Mouse (Mus musculus) kidney, adult 9 months (tissue): ENCODE data around the gene Slc8b1.

Experiments
- DNase-seq: peaks from one replicate; pipeline ENCODE4 v3.0.0; 2022

Gene Slc8b1

DNA sequence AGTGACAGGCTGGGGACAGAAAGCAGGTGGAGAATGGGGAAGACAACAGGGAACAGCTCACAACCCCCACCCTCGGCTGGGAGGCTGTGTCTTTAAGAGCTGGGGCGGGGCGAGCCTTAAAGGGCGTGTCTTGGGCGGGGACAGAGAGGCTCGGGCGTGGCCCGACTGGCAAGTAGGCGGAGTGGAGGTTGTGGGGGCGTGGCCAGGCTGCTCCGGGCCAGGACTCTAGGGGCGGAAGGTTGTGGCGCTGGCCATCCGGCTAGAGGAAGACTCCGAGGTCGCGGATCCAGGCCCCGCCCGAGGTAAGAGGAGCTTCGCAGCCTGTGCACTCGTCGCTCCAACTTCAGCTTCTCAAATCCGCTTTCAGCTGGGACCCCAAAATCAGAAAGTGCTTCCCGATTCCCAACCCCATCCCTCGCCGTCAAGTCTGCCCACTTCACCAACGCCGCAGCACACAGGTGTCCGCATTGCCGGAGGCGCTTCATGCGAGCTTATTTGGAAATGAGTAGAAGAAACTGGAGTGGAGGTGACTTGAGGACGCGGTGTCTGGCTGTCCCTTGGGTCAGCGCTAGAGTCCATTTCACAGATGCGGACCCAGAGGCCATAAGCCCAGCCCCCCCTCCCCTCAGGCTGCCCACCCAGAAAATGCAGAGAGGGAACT is at the start of gene Slc8b1:
Gene Slc8b1 (plus strand): TSS at position 187 of the 661 bp plus-strand sequence.
- DNase-seq: peak; percentile 99

DNA sequence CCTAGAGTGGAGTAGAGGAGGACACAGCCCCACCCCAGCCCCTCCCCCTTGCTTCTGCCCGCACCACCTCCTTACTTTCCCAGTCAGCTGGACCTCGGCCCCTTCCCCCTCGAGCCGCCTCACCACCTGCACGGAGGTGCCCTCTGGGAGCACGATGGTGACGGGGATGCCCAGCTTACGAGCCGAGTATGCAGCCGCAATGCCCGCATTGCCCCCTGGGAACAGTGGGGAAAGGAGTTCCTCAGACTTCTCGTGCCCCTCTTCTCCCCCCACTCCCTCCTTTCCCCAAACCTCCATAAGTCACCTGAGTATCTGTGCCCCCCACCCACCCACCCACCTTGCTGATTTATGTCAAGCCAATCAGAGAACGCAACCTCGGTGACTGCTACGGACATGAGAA is 49.1 kb upstream of the Slc8b1 start:
- no peak for DNase-seq

DNA sequence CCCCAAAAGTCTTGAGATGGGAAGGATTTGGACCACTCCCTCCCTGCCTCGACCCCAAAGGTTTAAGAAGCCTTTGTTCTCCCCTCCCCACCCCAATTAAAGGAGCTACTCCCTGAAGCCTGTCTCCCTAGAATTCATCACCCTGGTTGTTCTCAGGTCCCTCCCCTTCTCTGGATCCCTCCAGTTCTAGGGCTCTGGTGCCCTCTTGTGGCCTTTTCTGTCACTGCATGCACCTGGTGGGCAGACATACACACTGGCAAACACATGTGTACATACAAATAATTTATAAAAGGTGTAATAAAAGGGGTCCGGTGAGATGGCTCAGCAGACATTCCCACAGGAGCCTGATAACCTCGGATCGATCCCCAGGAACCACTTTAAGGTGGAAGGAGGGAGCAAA is 46.6 kb upstream of the Slc8b1 start:
- no peak for DNase-seq

DNA sequence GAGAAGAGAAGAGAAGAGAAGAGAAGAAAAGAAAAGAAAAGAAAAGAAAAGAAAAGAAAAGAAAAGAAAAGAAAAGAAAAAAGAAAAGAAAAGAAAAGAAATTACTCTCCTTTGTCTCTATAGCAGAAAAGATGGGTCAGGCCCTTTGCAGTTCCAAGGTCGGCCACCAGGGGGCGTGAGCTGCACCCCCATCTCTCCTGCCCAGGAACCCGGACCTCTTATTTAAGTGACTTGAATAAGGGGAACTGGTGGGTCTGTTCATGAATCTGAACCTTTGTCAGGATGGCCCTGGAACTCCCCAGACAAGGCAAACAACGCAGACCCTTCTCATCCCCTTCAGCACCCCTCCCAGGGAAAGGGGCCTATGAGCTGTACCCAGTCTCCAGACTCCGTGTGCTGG is 45.9 kb upstream of the Slc8b1 start:
- DNase-seq: peak; percentile 51

DNA sequence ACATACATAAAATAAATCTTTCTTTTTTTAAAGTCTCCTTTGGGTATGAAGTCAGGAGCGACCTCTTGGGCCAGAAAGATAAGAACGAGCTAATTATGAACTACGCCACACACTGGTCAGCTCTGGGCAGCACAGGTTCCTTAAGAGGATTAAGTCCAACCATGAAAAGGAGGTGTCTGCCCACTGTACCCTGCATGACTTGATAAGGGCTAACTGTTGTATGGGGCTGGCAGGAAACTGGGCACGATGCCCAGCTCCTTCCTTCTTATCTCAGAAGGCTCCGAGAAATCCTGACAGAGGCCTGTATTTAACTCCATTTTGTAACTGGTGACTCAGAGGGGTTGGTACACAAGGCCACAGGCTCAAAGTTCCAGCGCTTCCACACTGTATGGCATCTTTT is 45.1 kb upstream of the Slc8b1 start:
- no peak for DNase-seq

DNA sequence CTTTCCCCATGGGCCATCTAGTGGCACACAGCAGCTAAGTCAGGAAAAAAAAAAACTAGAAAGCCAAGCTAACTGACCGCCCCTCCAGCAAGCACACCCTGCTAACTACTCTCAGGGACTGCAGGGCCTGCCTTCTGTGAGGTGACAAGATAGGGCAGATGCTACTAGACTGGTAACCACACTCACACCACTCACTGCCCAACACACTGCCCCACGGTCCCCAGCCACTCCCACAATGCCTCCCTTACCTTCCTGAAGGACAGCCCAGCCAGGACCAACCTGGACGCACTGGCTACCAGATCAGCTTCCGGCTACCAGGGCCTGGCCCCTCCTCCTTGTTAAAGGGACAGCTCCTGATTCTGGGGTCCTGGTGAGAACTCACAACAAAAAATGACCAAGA is 43.9 kb upstream of the Slc8b1 start:
- DNase-seq: peak; percentile 76

DNA sequence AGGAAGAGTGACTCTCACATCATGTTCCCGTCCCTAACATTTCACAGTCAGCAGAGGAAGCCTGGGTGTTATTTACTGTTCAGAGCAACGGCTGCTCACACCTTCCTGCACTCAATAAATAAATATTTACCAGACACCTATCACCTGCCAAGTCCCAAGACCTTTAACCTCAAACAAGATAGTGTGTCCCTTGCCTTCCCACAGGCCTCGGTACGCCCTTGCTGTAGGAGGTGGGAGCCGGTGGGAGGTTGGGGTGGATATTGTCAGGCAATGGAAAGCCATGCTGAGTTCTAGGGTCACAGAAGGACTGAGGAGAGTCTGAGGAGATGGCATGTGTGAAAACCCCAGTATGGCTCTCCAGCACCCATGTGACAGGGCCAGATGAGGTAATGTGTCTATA is 42.6 kb upstream of the Slc8b1 start:
- DNase-seq: peak; percentile 70

DNA sequence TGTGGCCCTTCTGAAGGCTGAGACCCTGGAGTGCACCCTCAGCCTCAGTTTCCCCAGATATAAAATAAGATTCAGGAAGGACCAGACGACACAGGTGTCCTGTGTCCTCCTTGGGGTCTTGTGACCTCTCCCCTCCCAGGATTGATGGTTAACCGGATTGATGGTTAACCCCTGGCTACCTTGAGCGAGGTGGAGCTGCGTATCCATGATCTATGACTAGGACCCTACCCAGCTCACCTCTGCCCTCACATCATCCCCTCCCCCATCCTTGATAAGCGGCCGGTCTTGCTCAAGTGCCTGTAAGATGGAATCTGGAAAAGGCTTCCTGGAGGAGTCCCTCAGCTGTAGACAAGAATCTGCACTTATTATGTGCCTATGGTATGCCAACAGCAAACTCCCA is 42.1 kb upstream of the Slc8b1 start:
- peak; percentile 19 for DNase-seq

DNA sequence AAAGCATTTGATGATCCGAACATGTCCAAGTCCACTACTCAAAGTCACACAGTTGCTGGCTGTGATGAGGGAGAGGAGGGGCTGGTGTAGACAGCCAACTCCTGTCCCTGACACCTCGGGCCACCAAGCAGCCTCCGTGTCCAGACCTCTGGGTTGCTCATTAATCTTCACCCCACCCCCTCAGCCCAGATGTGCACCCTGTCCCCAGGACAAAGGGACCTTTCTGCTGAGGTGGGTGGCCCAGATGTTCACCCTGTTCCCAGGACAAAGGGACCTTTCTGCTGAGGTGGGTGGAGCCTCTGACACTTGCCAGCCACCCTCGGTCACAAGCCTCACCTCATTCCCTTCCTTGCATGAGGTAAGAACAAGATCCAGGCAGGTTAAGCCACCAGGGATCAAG is 39.4 kb upstream of the Slc8b1 start:
- peak; percentile 65 for DNase-seq

DNA sequence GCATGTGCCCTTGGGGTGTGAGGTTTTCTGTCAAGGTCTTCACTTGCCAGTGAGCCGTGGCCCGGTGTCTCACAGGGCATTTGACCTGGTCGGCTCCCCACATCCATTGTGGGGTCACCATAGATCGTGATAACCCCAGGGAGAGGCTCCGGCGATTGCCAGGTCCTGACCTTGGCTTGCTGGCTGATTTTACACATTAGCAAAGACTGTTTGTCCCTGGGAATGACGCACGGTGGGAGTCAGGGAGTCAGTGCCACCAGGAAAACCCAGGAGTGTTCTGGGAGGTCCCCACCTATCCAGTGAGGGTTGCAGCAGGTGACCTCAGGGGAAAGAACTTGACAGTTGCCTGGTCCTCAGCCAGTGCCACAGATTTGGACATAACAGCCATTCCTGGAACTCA is 38.2 kb upstream of the Slc8b1 start, which contains the start of gene Sdsl:
Gene Sdsl (minus strand): TSS at position 41 of the 400 bp plus-strand sequence.
- no peak for DNase-seq

DNA sequence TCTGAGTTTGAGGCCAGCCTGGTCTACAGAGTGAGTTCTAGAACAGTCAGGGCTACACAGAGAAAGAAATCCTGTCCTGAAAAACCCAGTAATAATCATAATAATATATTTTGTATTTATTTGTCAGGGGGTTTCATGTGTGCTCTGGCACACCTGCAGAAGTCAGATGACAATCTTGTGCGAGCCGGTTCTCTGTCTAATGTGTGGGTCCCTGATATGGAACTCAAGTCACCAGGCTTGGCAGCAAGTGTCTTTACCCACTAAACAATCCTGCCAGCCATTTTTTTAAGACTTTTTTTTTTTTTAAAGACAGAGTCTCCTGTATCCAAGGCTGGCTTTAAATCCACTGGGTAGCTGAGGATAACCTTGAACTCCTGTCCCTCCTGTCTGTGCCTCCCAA is 37.6 kb upstream of the Slc8b1 start:
- DNase-seq: no peak

DNA sequence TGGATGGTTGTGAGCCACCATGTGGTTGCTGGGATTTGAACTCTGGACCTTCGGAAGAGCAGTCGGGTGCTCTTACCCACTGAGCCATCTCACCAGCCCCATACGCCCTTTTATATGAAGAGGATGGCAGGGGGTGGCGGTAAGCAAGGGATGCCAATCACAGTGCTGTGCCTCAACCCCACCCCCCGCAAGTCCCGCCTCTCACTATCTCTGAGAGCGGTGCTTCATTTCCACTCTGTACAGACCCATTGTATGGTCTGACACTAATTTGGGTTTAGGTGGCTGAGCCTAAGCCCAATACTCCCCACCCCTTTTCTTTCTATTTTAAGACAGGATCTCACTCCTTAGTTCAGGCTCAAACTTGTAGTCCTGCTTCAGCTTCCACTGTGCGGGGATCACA is 35.1 kb upstream of the Slc8b1 start:
- DNase-seq: no peak

DNA sequence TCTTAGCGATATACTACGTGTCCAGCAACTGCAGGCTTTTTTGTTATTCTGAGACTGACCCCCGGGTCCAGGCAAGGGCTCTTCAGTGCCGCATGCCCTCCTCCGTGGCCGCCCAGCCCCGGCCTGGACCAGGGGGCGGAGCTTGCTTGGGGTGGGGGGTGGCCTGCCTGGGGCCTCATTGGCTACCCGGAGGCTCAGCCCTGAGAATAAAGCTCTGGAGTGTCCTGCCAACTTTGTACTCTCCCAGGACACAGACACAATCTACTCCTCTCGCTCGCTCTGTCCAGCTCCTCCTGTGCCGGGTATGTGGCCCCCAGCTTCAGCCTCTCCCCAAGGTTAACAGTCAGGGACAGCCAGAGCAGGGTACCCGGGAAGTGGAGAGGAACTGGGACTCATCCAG is 34.7 kb upstream of the Slc8b1 start, which contains the start of gene Sds:
Gene Sds (plus strand): TSS at position 231 of the 400 bp plus-strand sequence.
- DNase-seq: no peak

DNA sequence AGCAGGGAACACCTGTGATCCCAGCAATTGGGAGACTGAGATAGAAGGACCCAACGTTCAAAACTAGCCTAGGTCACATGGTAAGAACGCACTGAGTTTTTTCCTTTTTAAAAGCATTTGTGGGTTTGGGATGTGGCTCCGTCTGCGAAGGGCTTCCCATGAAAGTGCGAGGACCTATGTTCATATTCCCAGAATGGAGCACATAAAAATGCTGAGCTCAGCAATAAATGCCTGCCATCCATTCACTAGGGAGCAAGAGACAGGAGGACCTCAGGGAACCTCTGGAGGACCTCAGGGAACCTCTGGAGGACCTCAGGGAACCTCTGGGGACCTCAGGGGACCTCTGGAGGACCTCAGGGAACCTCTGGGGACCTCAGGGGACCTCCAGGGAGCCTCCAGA is 33.0 kb upstream of the Slc8b1 start:
- no peak for DNase-seq

DNA sequence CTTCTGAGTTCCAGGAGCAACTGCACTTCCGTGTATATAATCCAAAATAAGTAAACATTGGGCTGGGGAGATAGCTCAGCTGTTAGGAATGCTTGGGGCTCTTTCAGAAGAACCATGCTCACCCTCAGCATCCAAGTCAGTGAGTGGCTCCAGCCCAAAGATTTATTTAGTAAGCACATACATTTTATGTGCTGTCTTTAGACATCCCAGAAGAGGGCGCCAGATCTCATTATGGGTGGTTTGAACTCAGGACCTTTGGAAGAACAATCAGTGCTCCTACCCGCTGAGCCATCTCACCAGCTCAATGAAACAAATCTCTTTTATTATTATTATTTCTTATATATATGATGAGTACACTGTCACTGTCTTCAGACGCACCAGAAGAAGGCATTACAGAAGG is 31.4 kb upstream of the Slc8b1 start:
- no peak for DNase-seq

DNA sequence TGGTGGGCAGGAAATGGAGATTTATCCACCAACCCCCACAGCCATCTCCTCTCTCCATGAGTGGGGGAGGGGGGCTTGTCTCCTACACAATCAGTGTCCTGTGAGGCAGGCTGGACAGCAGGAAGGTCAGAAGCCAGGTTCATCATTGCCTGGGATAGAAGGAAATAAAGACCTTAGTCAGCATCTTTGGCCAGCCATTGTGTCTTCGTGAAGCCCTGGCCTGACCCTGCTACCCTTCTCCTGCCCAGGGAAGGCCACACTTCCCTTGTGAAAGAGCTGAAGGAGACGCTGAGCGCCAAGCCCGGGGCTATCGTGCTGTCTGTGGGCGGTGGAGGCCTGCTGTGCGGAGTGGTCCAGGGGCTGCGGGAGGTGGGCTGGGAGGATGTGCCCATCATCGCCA is 29.8 kb upstream of the Slc8b1 start:
- no peak for DNase-seq

DNA sequence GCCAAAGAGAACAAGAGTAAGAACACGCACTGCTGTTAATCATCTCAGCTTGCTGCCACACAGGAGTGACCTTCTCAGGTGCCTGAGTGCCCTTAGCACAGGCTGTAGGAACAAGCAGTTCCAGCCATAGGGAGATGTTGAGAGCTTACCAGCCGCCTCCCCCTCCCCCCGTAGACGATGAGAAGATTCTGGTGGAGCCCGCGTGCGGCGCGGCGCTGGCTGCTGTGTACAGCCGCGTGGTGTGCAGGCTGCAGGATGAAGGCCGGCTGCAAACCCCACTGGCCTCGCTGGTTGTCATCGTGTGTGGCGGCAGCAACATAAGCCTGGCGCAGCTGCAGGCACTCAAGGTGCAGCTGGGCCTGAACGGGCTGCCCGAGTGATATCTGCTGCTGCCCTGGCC is 27.6 kb upstream of the Slc8b1 start:
- no peak for DNase-seq

DNA sequence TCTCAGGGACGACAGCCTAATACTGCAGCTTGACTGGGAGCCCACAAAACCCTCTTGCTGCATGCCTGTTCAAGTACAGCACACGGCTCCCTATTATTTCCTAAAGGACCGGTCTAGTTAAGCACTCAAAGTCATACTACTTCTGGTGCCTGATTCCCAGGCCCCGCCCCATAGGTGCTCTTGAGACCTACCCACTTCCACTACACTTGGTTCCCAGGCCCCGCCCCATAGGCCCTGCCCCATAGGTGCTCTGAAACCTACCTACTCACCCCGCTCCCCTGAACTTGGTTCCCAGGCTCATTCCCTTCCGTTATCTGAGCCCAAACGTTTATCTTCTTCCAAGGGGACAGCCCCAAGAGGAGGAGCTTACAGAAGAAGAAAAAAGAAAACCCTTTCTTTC is 23.1 kb upstream of the Slc8b1 start:
- no peak for DNase-seq

DNA sequence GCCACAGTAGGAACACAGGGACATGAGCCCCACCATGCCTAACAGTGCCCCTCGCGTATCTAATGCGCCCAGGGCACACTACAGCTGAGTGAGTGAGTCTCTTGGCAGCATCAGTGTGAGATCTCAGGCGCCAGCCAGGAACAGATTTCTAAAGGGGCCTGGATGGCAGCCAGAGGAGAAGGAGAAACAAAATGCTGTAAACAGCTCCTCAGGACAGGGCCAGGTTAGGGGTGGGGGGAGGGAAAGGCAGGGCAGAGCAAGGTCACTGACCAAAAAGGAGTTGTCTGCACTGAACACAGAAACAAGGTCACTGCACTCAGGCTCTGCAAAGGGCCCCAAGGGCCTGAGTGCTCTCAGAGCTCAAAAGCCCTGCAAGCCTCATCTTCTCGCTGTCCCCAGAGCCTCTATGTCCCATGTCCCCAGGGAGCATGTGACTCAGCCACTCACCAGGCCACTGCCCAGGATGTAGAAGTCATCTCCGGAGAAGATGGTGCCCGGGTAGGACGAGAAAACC is 20.2 kb upstream of the Slc8b1 start:
- DNase-seq: peak; percentile 79

DNA sequence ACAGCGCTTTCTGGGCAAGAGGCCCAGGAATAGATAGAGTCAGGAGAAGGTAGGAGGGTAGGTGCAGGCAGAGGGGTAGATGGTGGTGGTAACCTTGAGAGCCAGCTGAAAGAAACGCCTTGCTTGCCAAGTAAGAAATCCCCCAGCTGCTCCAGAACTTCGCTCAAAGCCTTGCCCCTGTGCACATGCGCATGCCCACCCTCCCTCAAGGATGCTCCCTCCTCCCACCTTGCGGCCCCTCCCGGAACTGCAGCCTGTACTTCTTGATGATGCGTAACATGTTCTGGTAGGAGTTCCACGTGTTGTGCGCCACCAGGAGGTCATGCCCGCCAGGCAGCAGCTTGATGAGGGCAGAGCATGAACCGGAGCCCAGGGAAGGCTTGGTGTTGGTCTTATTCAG is 18.5 kb upstream of the Slc8b1 start:
- DNase-seq: no peak

DNA sequence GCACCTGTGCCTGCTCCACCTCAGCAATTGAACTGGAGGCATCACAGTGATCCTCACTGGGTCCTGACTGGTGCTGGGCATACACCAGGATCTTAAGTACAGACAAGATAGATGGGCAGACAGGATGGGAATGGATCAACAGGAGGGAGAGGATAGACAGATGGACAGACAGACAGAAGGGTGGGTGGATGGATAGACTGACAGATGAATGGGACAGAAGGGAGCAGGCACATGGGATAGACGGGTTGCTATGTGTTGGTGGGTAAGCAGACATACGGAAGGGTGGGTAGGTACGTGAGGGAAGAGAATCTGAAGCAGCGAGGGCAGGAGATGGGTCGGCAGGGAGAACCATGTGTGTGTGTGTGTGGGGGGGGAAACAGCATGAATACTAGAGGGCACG is 17.5 kb upstream of the Slc8b1 start:
- no peak for DNase-seq

DNA sequence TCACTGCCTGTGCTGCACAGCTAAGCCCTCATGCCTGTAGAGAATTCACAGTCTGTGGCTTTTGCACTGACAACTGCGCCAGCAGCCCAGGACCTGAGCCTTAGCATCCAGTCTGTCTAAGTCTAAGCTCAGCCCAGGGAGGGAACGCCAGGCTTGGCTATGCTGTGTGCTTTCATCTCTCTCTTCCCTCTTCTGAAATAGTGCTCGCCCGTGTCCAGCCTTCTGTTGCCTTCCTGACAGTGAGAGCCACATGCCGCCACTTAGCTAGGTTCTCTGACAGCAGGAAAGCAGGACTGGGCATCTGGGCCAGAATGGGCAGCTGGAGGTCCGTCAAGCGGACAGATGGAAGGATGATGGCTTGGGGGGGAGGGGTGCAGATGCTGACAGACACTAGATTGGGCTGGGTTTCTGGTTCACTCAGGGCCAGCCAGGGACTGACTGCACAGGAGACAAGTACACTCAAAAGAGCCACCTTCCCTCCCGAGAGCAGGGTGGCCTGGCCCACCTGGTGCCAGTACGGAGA is 17.0 kb upstream of the Slc8b1 start:
- no peak for DNase-seq

DNA sequence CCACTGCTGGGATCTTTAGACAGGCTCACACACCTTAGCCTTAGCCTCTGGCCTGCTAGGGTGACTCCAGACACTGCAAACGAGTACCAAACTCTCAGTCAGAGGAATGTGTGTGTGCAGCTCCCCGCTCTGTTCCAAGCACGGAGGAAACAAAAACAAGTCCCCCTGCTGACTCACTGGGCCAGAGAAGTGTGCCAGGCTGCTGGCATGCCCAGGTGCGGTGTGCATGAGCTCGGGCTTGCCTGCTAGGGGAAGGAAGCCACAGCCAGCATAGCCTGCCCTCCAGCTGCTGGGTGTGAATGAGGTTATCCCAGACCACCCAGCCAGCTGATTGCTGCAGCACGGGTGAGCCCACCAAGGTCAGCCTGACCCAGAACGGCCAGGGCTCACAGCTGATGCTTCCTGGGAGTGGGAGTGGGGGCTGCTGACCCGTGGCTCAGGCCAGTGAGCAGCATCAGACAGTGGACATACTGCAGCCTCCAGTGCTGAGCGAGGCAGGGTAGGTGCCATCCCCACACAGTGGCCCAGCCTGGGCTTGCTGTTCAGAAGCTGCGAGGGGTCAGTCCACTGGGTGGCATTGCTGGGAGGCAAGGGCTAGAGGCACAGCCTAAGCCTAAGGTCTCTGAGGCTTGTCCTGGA is 15.8 kb upstream of the Slc8b1 start:
- no peak for DNase-seq

DNA sequence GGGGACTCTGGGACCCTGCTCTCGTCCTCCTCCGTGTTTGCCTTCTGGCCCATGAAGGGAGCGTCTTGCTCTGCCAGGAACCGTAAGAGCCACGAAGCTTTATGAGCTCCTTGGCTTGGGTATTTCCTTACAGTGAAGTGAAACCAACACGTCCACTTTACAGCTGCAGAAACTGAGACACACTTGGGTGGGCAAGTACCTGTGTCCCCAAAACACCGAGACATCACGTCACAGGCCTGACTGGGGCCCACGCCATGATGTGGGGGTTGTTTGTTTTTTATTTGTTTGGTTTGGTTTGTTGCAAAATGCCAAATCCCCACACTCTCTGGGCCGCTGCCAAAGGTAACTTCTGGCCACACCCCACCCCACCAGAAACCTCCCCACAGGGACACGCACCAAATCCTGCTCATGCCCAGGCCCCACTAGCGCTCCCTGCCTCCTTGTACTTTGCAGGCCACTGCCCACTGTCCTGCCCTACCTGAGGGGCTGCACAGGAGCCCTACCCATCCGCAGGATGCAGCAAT is 15.2 kb upstream of the Slc8b1 start:
- no peak for DNase-seq
